Mouse (Mus musculus) hindbrain, embryonic 13.5 days (tissue): ENCODE data around the gene Kdelr3. TPM values are rescaled to one million over a fixed set of nuclear protein-coding genes. Genes with fewer than 3 reads are reported as not detected.

Experiments used
- ATAC-seq: fragments of 200-750 bp; cut with Nextera tagmentation; 2 replicates; pipeline ENCODE4 v1.8.0; 2017; ENCODE audit warnings: moderate TSS enrichment; ENCODE audit not compliant: low FRiP score
- H3K27ac ChIP-seq: fragments of 300-500 bp; sonication (generic); 2 replicates; pipeline ENCODE4 v1.5.1; 2015; ENCODE audit warnings: inconsistent platforms, mild to moderate bottlenecking, moderate library complexity
- H3K27me3 ChIP-seq: fragments of 300-500 bp; sonication (generic); 2 replicates; pipeline ENCODE4 v1.6.1; 2015; ENCODE audit warnings: mild to moderate bottlenecking, inconsistent platforms
- H3K36me3 ChIP-seq: fragments of 300-500 bp; sonication (generic); 2 replicates; pipeline ENCODE4 v1.6.1; 2015; ENCODE audit warnings: mild to moderate bottlenecking, inconsistent platforms
- H3K4me1 ChIP-seq: fragments of 300-500 bp; sonication (generic); replicated peaks from 2 replicates; pipeline ENCODE4 v1.6.1; 2015; ENCODE audit warnings: inconsistent platforms
- H3K4me2 ChIP-seq: fragments of 300-500 bp; sonication (generic); 2 replicates; pipeline ENCODE4 v1.6.1; 2015; ENCODE audit warnings: inconsistent platforms, mild to moderate bottlenecking, moderate library complexity
- H3K4me3 ChIP-seq: fragments of 300-500 bp; sonication (generic); 2 replicates; pipeline ENCODE4 v1.5.1; 2015; ENCODE audit warnings: mild to moderate bottlenecking, inconsistent platforms
- H3K9ac ChIP-seq: fragments of 300-500 bp; sonication (generic); 2 replicates; pipeline ENCODE4 v1.6.1; 2015; ENCODE audit warnings: mild to moderate bottlenecking, inconsistent platforms
- H3K9me3 ChIP-seq: fragments of 300-500 bp; sonication (generic); 2 replicates; pipeline ENCODE4 v1.6.1; 2016; ENCODE audit warnings: inconsistent platforms
- WGBS: fragments of 180-500 bp; shearing (Covaris S2); methylation state at CpG from one replicate; pipeline ENCODE4 v1.1.7; 2015; 5-methylcytosine and 5-hydroxymethylcytosine counted together
- polyA plus RNA-seq: library from polyadenylated mRNA; unstranded; fragments of >200 nt; fragmentation: Nextera tagmentation; extraction: Ambion mirVana; gene quantifications from 2 replicates; pipeline ENCODE4 v1.2.1, GENCODE M21; 2015

Kdelr3 gene
- polyA plus RNA-seq, 1 experiment from 2014 or later: 12.5 TPM

- Histone ChIP-seq H3K9me3 (no peaks in the 10 kb centered on the region), H3K4me2 (no peak overlapping the region), H3K27ac (no peak overlapping the region), H3K27me3 (peaks cover 73% of the 10 kb centered on the region), H3K4me3 (no peak overlapping the region), H3K36me3 (no peaks in the 10 kb centered on the region), H3K4me1 (peaks cover 24% of the 10 kb centered on the region), H3K9ac (no peak overlapping the region)
- 74% methylated on average over 4 of the region's 4 CpGs for WGBS
- ATAC-seq: no peak
Measured at GRCm38 (mm10) chr15:79517710-79518109, 1.5 kb downstream of the Kdelr3 start.

GRCm38 (mm10) chr15:79518571-79518970 lies 2.4 kb downstream of the Kdelr3 start:
- Histone ChIP-seq H3K4me1 (peaks cover 23% of the 10 kb centered on the region), H3K27me3 (peaks cover 64% of the 10 kb centered on the region), H3K36me3 (0 out of 2 replicates have a peak, but pooled peaks cover 1% of the 10 kb centered on the region), H3K9ac (no peak overlapping the region), H3K27ac (no peak overlapping the region), H3K4me3 (no peak overlapping the region), H3K9me3 (no peaks in the 10 kb centered on the region), H3K4me2 (no peak overlapping the region)
- WGBS: 90% methylated on average over 3 of the region's 3 CpGs
- ATAC-seq: no peak

- no peaks in the 10 kb centered on the region for H3K9me3 ChIP-seq
- 0 out of 2 replicates have a peak, but pooled peaks cover 5% of the 10 kb centered on the region for H3K36me3 ChIP-seq
- H3K4me2 ChIP-seq: no peak overlapping the region
- H3K27me3 ChIP-seq: peaks cover 54% of the 10 kb centered on the region
- ATAC-seq: no peak
- no peak overlapping the region for H3K4me3 ChIP-seq
- H3K27ac ChIP-seq: no peak overlapping the region
- H3K4me1 ChIP-seq: peaks cover 23% of the 10 kb centered on the region
- WGBS: 54% methylated on average over 16 of the region's 16 CpGs
- H3K9ac ChIP-seq: no peak overlapping the region
Measured at GRCm38 (mm10) chr15:79519400-79520220, 3.4 kb downstream of the Kdelr3 start.

- Histone ChIP-seq H3K36me3 (peaks cover 51% of the 10 kb centered on the region), H3K9me3 (no peaks in the 10 kb centered on the region), H3K9ac (no peak overlapping the region), H3K4me2 (no peak overlapping the region), H3K27ac (no peak overlapping the region), H3K4me3 (no peak overlapping the region), H3K27me3 (0 out of 2 replicates have a peak, but pooled peaks cover 5% of the 10 kb centered on the region), H3K4me1 (no peaks in the 10 kb centered on the region)
- 91% methylated on average over 5 of the region's 5 CpGs for WGBS
- no peak for ATAC-seq
Measured at GRCm38 (mm10) chr15:79525564-79525963, 9.4 kb downstream of the Kdelr3 start.

GRCm38 (mm10) chr15:79525979-79526768 lies 10.0 kb downstream of the Kdelr3 start:
- Histone ChIP-seq H3K27me3 (0 out of 2 replicates have a peak, but pooled peaks cover 5% of the 10 kb centered on the region), H3K4me3 (no peak overlapping the region), H3K9ac (no peak overlapping the region), H3K9me3 (no peaks in the 10 kb centered on the region), H3K27ac (0 out of 2 replicates have a peak overlapping the region, but pooled peaks have one; percentile 3), H3K4me1 (no peaks in the 10 kb centered on the region), H3K4me2 (no peak overlapping the region), H3K36me3 (peaks cover 58% of the 10 kb centered on the region)
- ATAC-seq: no peak
- 65% methylated on average over 9 of the region's 9 CpGs for WGBS

GRCm38 (mm10) chr15:79527192-79527591 lies 11.0 kb downstream of the Kdelr3 start:
- Histone ChIP-seq H3K27ac (0 out of 2 replicates have a peak overlapping the region, but pooled peaks have one; percentile 3), H3K4me3 (no peak overlapping the region), H3K9me3 (no peaks in the 10 kb centered on the region), H3K9ac (no peak overlapping the region), H3K27me3 (no peaks in the 10 kb centered on the region), H3K4me1 (no peaks in the 10 kb centered on the region), H3K4me2 (no peak overlapping the region), H3K36me3 (peaks cover 68% of the 10 kb centered on the region)
- no peak for ATAC-seq
- 83% methylated on average over 4 of the region's 4 CpGs for WGBS

- no peaks in the 10 kb centered on the region for H3K27me3 ChIP-seq
- no peak for ATAC-seq
- 82% methylated on average over 5 of the region's 5 CpGs for WGBS
- H3K4me2 ChIP-seq: no peak overlapping the region
- no peaks in the 10 kb centered on the region for H3K4me1 ChIP-seq
- H3K36me3 ChIP-seq: peaks cover 76% of the 10 kb centered on the region
- no peak overlapping the region for H3K9ac ChIP-seq
- H3K4me3 ChIP-seq: no peak overlapping the region
- 0 out of 2 replicates have a peak overlapping the region, but pooled peaks have one; percentile 4 for H3K27ac ChIP-seq
- no peaks in the 10 kb centered on the region for H3K9me3 ChIP-seq
Measured at GRCm38 (mm10) chr15:79527991-79528639, 11.9 kb downstream of the Kdelr3 start.

GRCm38 (mm10) chr15:79529935-79530334 lies 13.7 kb downstream of the Kdelr3 start:
- Histone ChIP-seq H3K36me3 (peaks cover 89% of the 10 kb centered on the region), H3K27ac (no peak overlapping the region), H3K4me1 (no peaks in the 10 kb centered on the region), H3K27me3 (no peaks in the 10 kb centered on the region), H3K9me3 (no peaks in the 10 kb centered on the region), H3K4me2 (no peak overlapping the region), H3K9ac (no peak overlapping the region), H3K4me3 (no peak overlapping the region)
- no peak for ATAC-seq
- 78% methylated on average over 7 of the region's 7 CpGs for WGBS

GRCm38 (mm10) chr15:79533796-79534195 lies 17.6 kb downstream of the Kdelr3 start:
- WGBS: 91% methylated on average over 3 of the region's 3 CpGs

GRCm38 (mm10) chr15:79543968-79544367 lies 27.8 kb downstream of the Kdelr3 start:
- Histone ChIP-seq H3K9me3 (no peaks in the 10 kb centered on the region), H3K4me1 (peaks cover 45% of the 10 kb centered on the region), H3K36me3 (peaks cover 51% of the 10 kb centered on the region), H3K27me3 (no peaks in the 10 kb centered on the region), H3K4me3 (peak overlapping the region; percentile 89), H3K9ac (no peak overlapping the region), H3K4me2 (peak overlapping the region; percentile 81), H3K27ac (no peak overlapping the region)
- 94% methylated on average over 3 of the region's 3 CpGs for WGBS
- no peak for ATAC-seq

More at GRCm38 (mm10) chr15:79533796-79534195, 17.6 kb downstream of the Kdelr3 start:
- Histone ChIP-seq H3K27ac (no peak overlapping the region), H3K4me1 (no peaks in the 10 kb centered on the region), H3K9ac (no peak overlapping the region), H3K4me2 (no peak overlapping the region), H3K4me3 (no peak overlapping the region), H3K36me3 (peaks cover 98% of the 10 kb centered on the region), H3K9me3 (no peaks in the 10 kb centered on the region), H3K27me3 (no peaks in the 10 kb centered on the region)
- ATAC-seq: no peak

- Histone ChIP-seq H3K27ac (peak overlapping the region; percentile 99), H3K9me3 (no peaks in the 10 kb centered on the region), H3K27me3 (no peaks in the 10 kb centered on the region), H3K36me3 (peaks cover 35% of the 10 kb centered on the region), H3K9ac (peak overlapping the region; percentile 98), H3K4me3 (peak overlapping the region; percentile 89), H3K4me2 (peak overlapping the region; percentile 81), H3K4me1 (peaks cover 42% of the 10 kb centered on the region)
- ATAC-seq: no peak
- 4% methylated on average over 3 of the region's 3 CpGs for WGBS
Measured at GRCm38 (mm10) chr15:79545496-79545895, 29.3 kb downstream of the Kdelr3 start.

GRCm38 (mm10) chr15:79545921-79546399 lies 29.7 kb downstream of the Kdelr3 start:
- Histone ChIP-seq H3K9ac (peak overlapping the region; percentile 98), H3K4me3 (peak overlapping the region; percentile 89), H3K9me3 (no peaks in the 10 kb centered on the region), H3K36me3 (peaks cover 31% of the 10 kb centered on the region), H3K27ac (peak overlapping the region; percentile 99), H3K4me1 (peaks cover 37% of the 10 kb centered on the region), H3K4me2 (peak overlapping the region; percentile 81), H3K27me3 (peaks cover 4% of the 10 kb centered on the region; the same call in 1 of the 2 replicates)
- peak; percentile 77 for ATAC-seq
- WGBS: under 1% methylated on average over 50 of the region's 52 CpGs
